Mouse (Mus musculus) kidney, adult 2 months (tissue): ENCODE data around the gene Top2a.

Experiments
- CTCF ChIP-seq: fragments of 200-500 bp; conservative IDR thresholded peaks from 2 replicates; pipeline ENCODE4 v1.5.1; 2011; ENCODE audit warnings: low read depth, mild to moderate bottlenecking, control low read depth, low read length, moderate library complexity, mixed read lengths; ENCODE audit not compliant: insufficient read depth, insufficient read length
- POLR2A ChIP-seq: fragments of 200-500 bp; IDR thresholded peaks from one replicate; pipeline ENCODE4 v1.6.1; 2011; ENCODE audit warnings: low read depth, low read length, control low read depth

DNA sequence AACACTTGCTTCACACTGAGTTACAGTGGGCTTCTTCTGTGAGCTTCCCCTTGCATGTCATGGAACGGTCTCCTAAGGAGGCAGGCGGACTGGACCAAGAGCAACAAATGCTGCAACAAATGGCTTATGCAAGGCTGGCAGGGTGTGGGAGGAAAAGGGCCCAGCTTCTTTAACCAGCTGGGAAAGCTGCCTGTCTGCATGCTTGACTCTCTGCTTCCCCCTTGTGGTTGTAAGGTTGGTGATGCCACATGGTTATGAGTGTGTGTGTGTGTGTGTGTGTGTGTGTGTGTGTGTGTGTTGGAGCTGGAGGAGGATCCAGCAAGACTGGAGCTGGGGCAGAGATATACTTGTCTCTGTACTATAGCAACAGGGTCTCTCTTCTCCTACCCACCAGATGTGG, 42.0 kb upstream of the Top2a start:
- TF ChIP-seq CTCF = peak; percentile 95
- no peak for TF ChIP-seq POLR2A
